Mouse (Mus musculus) bone marrow, adult 2 months (tissue): Measurements from ENCODE around the gene Ssh2. TPM values are rescaled to one million over a fixed set of nuclear protein-coding genes. Genes with fewer than 3 reads are reported as not detected.

ENCODE experiments used
- H3K27ac ChIP-seq: fragments of 200-500 bp; 2 replicates; pipeline ENCODE4 v1.5.1; 2012; ENCODE audit warnings: low read depth, mild to moderate bottlenecking, control low read depth, inconsistent platforms, low read length; ENCODE audit not compliant: control insufficient read depth, poor library complexity, insufficient read depth
- H3K4me1 ChIP-seq: fragments of 200-500 bp; 2 replicates; pipeline ENCODE4 v1.6.1; 2011; ENCODE audit warnings: low read length; ENCODE audit not compliant: control insufficient read depth, insufficient read depth
- H3K4me3 ChIP-seq: fragments of 200-500 bp; replicated peaks from 2 replicates; pipeline ENCODE3; 2011; ENCODE audit warnings: mild to moderate bottlenecking, low read depth, low read length, control low read depth; ENCODE audit not compliant: control insufficient read depth
- CTCF ChIP-seq: fragments of 200-500 bp; IDR thresholded peaks from 2 replicates; pipeline ENCODE4 v1.5.1; 2011; ENCODE audit warnings: low read length, control low read depth; ENCODE audit not compliant: control insufficient read depth, insufficient read depth
- POLR2A ChIP-seq: fragments of 200-500 bp; IDR thresholded peaks from 2 replicates; pipeline ENCODE4 v1.6.1; 2011; ENCODE audit warnings: low read depth, mild to moderate bottlenecking, control low read depth, low read length, borderline replicate concordance; ENCODE audit not compliant: control insufficient read depth
- WGBS: fragments of 180-500 bp; shearing (Covaris S2); methylation state at CpG from one replicate; pipeline ENCODE4 v1.1.7; 2018; 5-methylcytosine and 5-hydroxymethylcytosine counted together
- polyA plus RNA-seq: library from polyadenylated mRNA; stranded (reverse); fragments of >200 nt; gene quantifications from 2 replicates; pipeline ENCODE4 v1.2.4, GENCODE M21; 2011; ENCODE audit warnings: low replicate concordance; ENCODE audit not compliant: missing spikeins, insufficient read depth, insufficient read length

Gene Ssh2
- polyA plus RNA-seq, 1 experiment: 21.8 TPM

DNA sequence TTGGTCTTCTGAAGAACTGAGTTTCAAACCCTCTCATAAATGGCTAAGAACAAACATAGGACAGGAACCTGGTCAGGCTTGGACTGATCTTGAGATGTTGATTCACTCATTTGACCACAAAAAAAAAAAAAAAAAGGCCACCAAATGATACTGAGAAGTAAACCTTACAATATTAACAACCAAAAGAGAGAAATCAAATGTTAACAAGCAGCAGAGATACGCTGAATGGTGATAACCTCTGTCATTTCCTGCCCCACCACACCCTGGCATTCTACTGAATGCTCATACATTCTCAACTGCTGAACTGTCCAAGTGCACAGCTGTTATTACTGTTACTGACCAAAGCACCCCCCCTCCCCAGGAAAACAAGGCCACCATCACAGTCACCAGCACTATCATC lies 15.4 kb upstream of the Ssh2 start:
- Histone ChIP-seq H3K27ac (no peak overlapping the region), H3K4me1 (peaks cover 2% of the 10 kb centered on the region; the same call in 1 of the 2 replicates), H3K4me3 (no peak overlapping the region)
- TF ChIP-seq CTCF (no peak), POLR2A (no peak)
- 48% methylated on average over 1 of the region's 1 CpGs for WGBS

DNA sequence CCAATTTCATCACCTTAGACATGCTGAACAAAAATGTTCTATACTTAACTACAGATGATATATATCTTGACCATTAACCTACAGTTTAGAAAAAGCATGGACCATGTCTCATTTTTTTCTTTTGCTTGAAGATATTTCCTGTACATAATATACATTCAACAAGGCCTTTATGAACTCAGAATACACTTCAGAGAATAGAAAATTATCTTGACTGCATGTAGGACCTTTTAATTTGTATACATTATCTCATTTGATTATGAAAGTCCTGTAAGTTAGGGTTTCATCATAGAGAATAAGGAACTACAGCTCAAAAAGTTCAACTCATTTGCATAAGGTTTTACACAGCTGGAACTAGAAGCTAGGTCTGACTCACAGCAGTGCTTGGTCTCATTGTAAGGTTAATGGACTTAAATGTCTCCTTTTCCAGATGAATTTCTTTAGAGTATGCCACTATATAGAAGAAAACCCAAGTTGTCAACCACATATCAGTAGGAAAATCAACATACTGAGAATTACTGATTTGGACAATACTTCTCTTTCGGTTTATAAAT lies 1.9 kb upstream of the Ssh2 start:
- Histone ChIP-seq H3K27ac (no peak overlapping the region), H3K4me1 (no peaks in the 10 kb centered on the region), H3K4me3 (no peak overlapping the region)
- TF ChIP-seq POLR2A: no peak
- no peak for TF ChIP-seq CTCF
- 80% methylated on average over 1 of the region's 1 CpGs for WGBS

- H3K4me1 ChIP-seq: no peaks in the 10 kb centered on the region
- 0% methylated on average over 1 of the region's 1 CpGs for WGBS
- H3K4me3 ChIP-seq: no peak overlapping the region
- peak; percentile 34; the same call in 1 of the 2 replicates for TF ChIP-seq CTCF
- no peak for TF ChIP-seq POLR2A
- H3K27ac ChIP-seq: no peak overlapping the region; the same call in 1 of the 2 replicates
These were observed 1.3 kb upstream of the Ssh2 start for GRCm38 (mm10) chr11:77214755-77215154.

GRCm38 (mm10) chr11:77215483-77215882 lies 604 bp upstream of the Ssh2 start:
- no peak for TF ChIP-seq CTCF
- no peak for TF ChIP-seq POLR2A
- H3K27ac ChIP-seq: peak overlapping the region; percentile 92
- WGBS: 2% methylated on average over 11 of the region's 11 CpGs
- no peaks in the 10 kb centered on the region for H3K4me1 ChIP-seq
- H3K4me3 ChIP-seq: peak overlapping the region; percentile 97

GRCm38 (mm10) chr11:77216761-77217130 lies 659 bp downstream of the Ssh2 start:
- Histone ChIP-seq H3K4me3 (peak overlapping the region; percentile 97), H3K4me1 (no peaks in the 10 kb centered on the region), H3K27ac (peak overlapping the region; percentile 92)
- no peak for TF ChIP-seq POLR2A
- TF ChIP-seq CTCF: no peak
- under 1% methylated on average over 11 of the region's 11 CpGs for WGBS

GRCm38 (mm10) chr11:77230765-77231164 lies 14.7 kb downstream of the Ssh2 start:
- 42% methylated on average over 2 of the region's 2 CpGs for WGBS
- TF ChIP-seq POLR2A (no peak), CTCF (no peak)
- Histone ChIP-seq H3K27ac (no peak overlapping the region), H3K4me3 (no peak overlapping the region), H3K4me1 (no peaks in the 10 kb centered on the region)

DNA sequence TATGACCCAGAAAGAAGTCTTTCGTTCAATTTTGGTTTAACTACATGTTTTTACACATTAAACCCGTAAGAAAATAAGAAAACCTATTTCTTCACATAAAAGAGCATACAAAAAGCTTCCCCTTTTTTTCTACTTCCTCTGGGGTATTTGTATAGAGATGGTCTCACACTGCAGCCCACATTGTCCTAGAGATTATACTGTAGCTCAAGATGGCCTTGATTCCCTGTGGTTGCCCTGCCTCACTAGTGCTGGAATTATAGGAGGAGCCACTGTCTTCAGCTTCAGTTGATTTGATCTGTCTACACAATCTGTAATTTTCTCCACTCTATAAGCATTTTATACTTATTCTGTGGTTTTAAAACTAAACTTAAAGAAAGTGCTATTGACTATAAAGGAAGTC lies 15.4 kb downstream of the Ssh2 start:
- Histone ChIP-seq H3K27ac (no peak overlapping the region), H3K4me3 (no peak overlapping the region), H3K4me1 (no peaks in the 10 kb centered on the region)
- no peak for TF ChIP-seq POLR2A
- TF ChIP-seq CTCF: no peak
- WGBS: 28% methylated on average over 2 of the region's 2 CpGs

GRCm38 (mm10) chr11:77235267-77235666 lies 19.2 kb downstream of the Ssh2 start:
- H3K27ac ChIP-seq: no peak overlapping the region
- no peak overlapping the region for H3K4me3 ChIP-seq
- no peak for TF ChIP-seq CTCF
- no peak for TF ChIP-seq POLR2A
- 96% methylated on average over 1 of the region's 1 CpGs for WGBS
- H3K4me1 ChIP-seq: peaks cover 1% of the 10 kb centered on the region
